Mouse (Mus musculus) neural tube, embryonic 11.5 days (tissue): ENCODE data around the gene Napb. TPM values are rescaled to one million over a fixed set of nuclear protein-coding genes. Genes with fewer than 3 reads are reported as not detected.
A peak's percentile ranks its signal among the peaks of the same experiment; 100 is the strongest.

Source experiments
- ATAC-seq: fragments of 200-750 bp; cut with Nextera tagmentation; 2 replicates; pipeline ENCODE4 v1.8.0; 2017; ENCODE audit warnings: moderate number of reproducible peaks, mild to moderate bottlenecking, moderate TSS enrichment, moderate library complexity; ENCODE audit not compliant: insufficient read depth, low FRiP score, low TSS enrichment
- DNase-seq: peaks from one replicate; pipeline ENCODE4 v3.0.0-alpha.2; 2015; ENCODE audit warnings: low spot score
- H3K27ac ChIP-seq: fragments of 300-500 bp; sonication (generic); 2 replicates; pipeline ENCODE4 v1.5.1; 2014; ENCODE audit warnings: low read depth, mild to moderate bottlenecking, low read length
- H3K27me3 ChIP-seq: fragments of 300-500 bp; sonication (generic); 2 replicates; pipeline ENCODE4 v1.6.1; 2014; ENCODE audit warnings: mild to moderate bottlenecking, low read length, mixed read lengths; ENCODE audit not compliant: control insufficient read depth, insufficient read depth
- H3K36me3 ChIP-seq: fragments of 300-500 bp; sonication (generic); 2 replicates; pipeline ENCODE4 v1.6.1; 2014; ENCODE audit warnings: mild to moderate bottlenecking, low read length, moderate library complexity, mixed read lengths; ENCODE audit not compliant: control insufficient read depth, insufficient read depth
- H3K4me1 ChIP-seq: fragments of 300-500 bp; sonication (generic); 2 replicates; pipeline ENCODE4 v1.6.1; 2014; ENCODE audit warnings: low read length, mixed read lengths; ENCODE audit not compliant: control insufficient read depth, insufficient read depth
- H3K4me2 ChIP-seq: fragments of 300-500 bp; sonication (generic); 2 replicates; pipeline ENCODE4 v1.6.1; 2014; ENCODE audit warnings: low read depth, mild to moderate bottlenecking, moderate library complexity
- H3K4me3 ChIP-seq: fragments of 300-500 bp; sonication (generic); 2 replicates; pipeline ENCODE4 v1.5.1; 2014; ENCODE audit warnings: low read depth, low read length
- H3K9ac ChIP-seq: fragments of 300-500 bp; sonication (generic); 2 replicates; pipeline ENCODE4 v1.6.1; 2014; ENCODE audit warnings: mild to moderate bottlenecking, low read length
- H3K9me3 ChIP-seq: fragments of 300-500 bp; sonication (generic); 2 replicates; pipeline ENCODE4 v1.6.1; 2016; ENCODE audit warnings: low read length; ENCODE audit not compliant: control insufficient read depth
- WGBS: fragments of 180-500 bp; shearing (Covaris S2); extraction: QIAGEN DNeasy Blood & Tissue Kit; methylation state at CpG from one replicate; pipeline ENCODE4 v1.1.7; 2014; 5-methylcytosine and 5-hydroxymethylcytosine counted together
- polyA plus RNA-seq: library from polyadenylated mRNA; unstranded; fragments of >200 nt; fragmentation: Nextera tagmentation; extraction: Ambion mirVana; gene quantifications from 2 replicates; pipeline ENCODE4 v1.2.1, GENCODE M21; 2014

Gene Napb
- polyA plus RNA-seq, 1 experiment from 2014 or later, result 25.7 TPM

GRCm38 (mm10) chr2:148743001-148743400, 10.7 kb upstream of the Napb start:
- H3K27me3 ChIP-seq, result no peaks in the 10 kb centered on the region
- H3K4me3 ChIP-seq, result no peak overlapping the region
- H3K4me1 ChIP-seq, result no peaks in the 10 kb centered on the region
- no peak overlapping the region for H3K4me2 ChIP-seq
- WGBS, result 75% methylated on average over 3 of the region's 3 CpGs
- no peak for DNase-seq
- no peaks in the 10 kb centered on the region for H3K36me3 ChIP-seq
- no peak for ATAC-seq
- no peak overlapping the region for H3K9ac ChIP-seq
- no peak overlapping the region for H3K27ac ChIP-seq
- H3K9me3 ChIP-seq, result no peaks in the 10 kb centered on the region

GRCm38 (mm10) chr2:148731614-148732326, 497 bp downstream of the Napb start:
- H3K9ac ChIP-seq, result peak overlapping the region; percentile 69
- H3K4me3 ChIP-seq, result peak overlapping the region; percentile 73
- peak overlapping the region; percentile 92 for H3K4me2 ChIP-seq
- 2% methylated on average over 35 of the region's 35 CpGs for WGBS
- no peaks in the 10 kb centered on the region for H3K36me3 ChIP-seq
- H3K9me3 ChIP-seq, result no peaks in the 10 kb centered on the region
- ATAC-seq, result peak; percentile 78; the same call in 1 of the 2 replicates
- H3K27ac ChIP-seq, result no peak overlapping the region
- H3K27me3 ChIP-seq, result no peaks in the 10 kb centered on the region
- H3K4me1 ChIP-seq, result peaks cover 4% of the 10 kb centered on the region
- DNase-seq, result peak; percentile 41

GRCm38 (mm10) chr2:148719271-148719995, 12.8 kb downstream of the Napb start:
- H3K4me2 ChIP-seq, result no peak overlapping the region
- DNase-seq, result no peak
- H3K27ac ChIP-seq, result no peak overlapping the region
- H3K36me3 ChIP-seq, result no peaks in the 10 kb centered on the region
- H3K4me1 ChIP-seq, result no peaks in the 10 kb centered on the region
- peak; percentile 29; the same call in 1 of the 2 replicates for ATAC-seq
- H3K9me3 ChIP-seq, result no peaks in the 10 kb centered on the region
- 77% methylated on average over 2 of the region's 2 CpGs for WGBS
- no peak overlapping the region for H3K9ac ChIP-seq
- no peak overlapping the region for H3K4me3 ChIP-seq
- no peaks in the 10 kb centered on the region for H3K27me3 ChIP-seq

- no peak overlapping the region for H3K9ac ChIP-seq
- DNase-seq (no peak), ATAC-seq (no peak)
- H3K36me3 ChIP-seq, result no peaks in the 10 kb centered on the region
- H3K27ac ChIP-seq, result no peak overlapping the region
- no peak overlapping the region for H3K4me3 ChIP-seq
- H3K4me1 ChIP-seq, result no peaks in the 10 kb centered on the region
- H3K4me2 ChIP-seq, result no peak overlapping the region
- no peaks in the 10 kb centered on the region for H3K27me3 ChIP-seq
- H3K9me3 ChIP-seq, result no peaks in the 10 kb centered on the region
- 85% methylated on average over 2 of the region's 2 CpGs for WGBS
Measured at GRCm38 (mm10) chr2:148717072-148717471, 15.2 kb downstream of the Napb start.

GRCm38 (mm10) chr2:148712326-148712725, 19.9 kb downstream of the Napb start:
- Histone ChIP-seq H3K4me1 (no peaks in the 10 kb centered on the region), H3K27me3 (no peaks in the 10 kb centered on the region), H3K4me3 (no peak overlapping the region), H3K9ac (no peak overlapping the region), H3K4me2 (no peak overlapping the region), H3K9me3 (no peaks in the 10 kb centered on the region), H3K36me3 (no peaks in the 10 kb centered on the region), H3K27ac (no peak overlapping the region)
- DNase-seq (no peak), ATAC-seq (no peak)
- WGBS, result 86% methylated on average over 3 of the region's 3 CpGs

- ATAC-seq, result peak; percentile 7; the same call in 1 of the 2 replicates
- Histone ChIP-seq H3K4me2 (no peak overlapping the region), H3K36me3 (no peaks in the 10 kb centered on the region), H3K27me3 (no peaks in the 10 kb centered on the region), H3K27ac (no peak overlapping the region), H3K9me3 (no peaks in the 10 kb centered on the region), H3K4me3 (no peak overlapping the region), H3K4me1 (no peaks in the 10 kb centered on the region), H3K9ac (no peak overlapping the region)
- 61% methylated on average over 6 of the region's 6 CpGs for WGBS
- DNase-seq, result no peak
Measured at GRCm38 (mm10) chr2:148707202-148707530, 25.1 kb downstream of the Napb start.

GRCm38 (mm10) chr2:148706409-148707201, 25.7 kb downstream of the Napb start:
- ATAC-seq (peak; percentile 64), DNase-seq (no peak)
- Histone ChIP-seq H3K27me3 (no peaks in the 10 kb centered on the region), H3K4me2 (no peak overlapping the region), H3K4me1 (no peaks in the 10 kb centered on the region), H3K4me3 (no peak overlapping the region), H3K9ac (no peak overlapping the region), H3K36me3 (no peaks in the 10 kb centered on the region), H3K27ac (no peak overlapping the region), H3K9me3 (no peaks in the 10 kb centered on the region)
- WGBS, result 79% methylated on average over 15 of the region's 15 CpGs

GRCm38 (mm10) chr2:148698571-148698970, 33.7 kb downstream of the Napb start:
- no peak overlapping the region for H3K4me3 ChIP-seq
- no peak for ATAC-seq
- DNase-seq, result no peak
- no peak overlapping the region for H3K27ac ChIP-seq
- H3K9ac ChIP-seq, result no peak overlapping the region
- peaks cover 2% of the 10 kb centered on the region; the same call in 1 of the 2 replicates for H3K36me3 ChIP-seq
- H3K4me1 ChIP-seq, result no peaks in the 10 kb centered on the region
- no peak overlapping the region for H3K4me2 ChIP-seq
- 67% methylated on average over 5 of the region's 5 CpGs for WGBS
- no peaks in the 10 kb centered on the region for H3K27me3 ChIP-seq
- H3K9me3 ChIP-seq, result no peaks in the 10 kb centered on the region
